Mouse (Mus musculus): ENCODE results near the gene Tpst2. TPM values are rescaled to one million over a fixed set of nuclear protein-coding genes. Genes with fewer than 3 reads are reported as not detected.

Gene Tpst2
- polyA plus RNA-seq, 1 experiment from 2014 or later: 29.0 TPM

- Histone ChIP-seq H3K4me3 (replicated peaks; ENCODE audit: low read length) (peak overlapping the region; percentile 75), H3K27me3 (ENCODE audit: control insufficient read depth, insufficient read depth, low read length) (no peaks in the 10 kb centered on the region), H3K4me2 (replicated peaks) (peak overlapping the region; percentile 82), H3K36me3 (replicated peaks; ENCODE audit: control insufficient read depth, insufficient read depth) (peaks cover 40% of the 10 kb centered on the region), H3K4me1 (replicated peaks; ENCODE audit: control insufficient read depth, insufficient read depth, low read length) (peaks cover 16% of the 10 kb centered on the region), H3K27ac (no peak overlapping the region), H3K9ac (peak overlapping the region; percentile 60), H3K9me3 (ENCODE audit: control insufficient read depth, low read length) (no peaks in the 10 kb centered on the region)
- DNase-seq (ENCODE audit: low spot score): no peak
- 1% methylated on average over 31 of the region's 33 CpGs for WGBS
- ATAC-seq (ENCODE audit: low FRiP score): peak; percentile 65
Observed at GRCm38 (mm10) chr5:112326446-112327009, 50.0 kb downstream of the Tpst2 start.

- no peak overlapping the region for H3K4me3 ChIP-seq (replicated peaks; ENCODE audit: low read length)
- no peak overlapping the region for H3K4me2 ChIP-seq (replicated peaks)
- no peaks in the 10 kb centered on the region for H3K27me3 ChIP-seq (ENCODE audit: control insufficient read depth, insufficient read depth, low read length)
- DNase-seq (ENCODE audit: low spot score) (no peak), ATAC-seq (ENCODE audit: low FRiP score) (no peak)
- no peaks in the 10 kb centered on the region for H3K9me3 ChIP-seq (ENCODE audit: control insufficient read depth, low read length)
- 92% methylated on average over 15 of the region's 15 CpGs for WGBS
- peaks cover 53% of the 10 kb centered on the region for H3K36me3 ChIP-seq (replicated peaks; ENCODE audit: control insufficient read depth, insufficient read depth)
- peaks cover 16% of the 10 kb centered on the region for H3K4me1 ChIP-seq (replicated peaks; ENCODE audit: control insufficient read depth, insufficient read depth, low read length)
- no peak overlapping the region for H3K9ac ChIP-seq
- H3K27ac ChIP-seq: no peak overlapping the region
Observed at GRCm38 (mm10) chr5:112327854-112328253, 51.4 kb downstream of the Tpst2 start.

- Histone ChIP-seq H3K9me3 (ENCODE audit: control insufficient read depth, low read length) (no peaks in the 10 kb centered on the region), H3K4me2 (replicated peaks) (no peak overlapping the region), H3K27me3 (ENCODE audit: control insufficient read depth, insufficient read depth, low read length) (no peaks in the 10 kb centered on the region), H3K9ac (no peak overlapping the region), H3K4me3 (replicated peaks; ENCODE audit: low read length) (no peak overlapping the region), H3K4me1 (replicated peaks; ENCODE audit: control insufficient read depth, insufficient read depth, low read length) (peaks cover 15% of the 10 kb centered on the region), H3K27ac (no peak overlapping the region), H3K36me3 (replicated peaks; ENCODE audit: control insufficient read depth, insufficient read depth) (peaks cover 75% of the 10 kb centered on the region)
- no peak for ATAC-seq (ENCODE audit: low FRiP score)
- 93% methylated on average over 14 of the region's 14 CpGs for WGBS
- no peak for DNase-seq (ENCODE audit: low spot score)
Observed at GRCm38 (mm10) chr5:112329805-112330564, 53.5 kb downstream of the Tpst2 start.

GRCm38 (mm10) chr5:112335473-112335872, 59.0 kb downstream of the Tpst2 start:
- H3K9me3 ChIP-seq (ENCODE audit: control insufficient read depth, low read length): no peaks in the 10 kb centered on the region
- WGBS: 27% methylated on average over 2 of the region's 2 CpGs
- DNase-seq (ENCODE audit: low spot score) (peak; percentile 47), ATAC-seq (ENCODE audit: low FRiP score) (no peak)
- peaks cover 92% of the 10 kb centered on the region for H3K36me3 ChIP-seq (replicated peaks; ENCODE audit: control insufficient read depth, insufficient read depth)
- H3K4me2 ChIP-seq (replicated peaks): no peak overlapping the region
- no peak overlapping the region for H3K27ac ChIP-seq
- H3K27me3 ChIP-seq (ENCODE audit: control insufficient read depth, insufficient read depth, low read length): no peaks in the 10 kb centered on the region
- H3K4me1 ChIP-seq (replicated peaks; ENCODE audit: control insufficient read depth, insufficient read depth, low read length): no peaks in the 10 kb centered on the region
- H3K4me3 ChIP-seq (replicated peaks; ENCODE audit: low read length): no peak overlapping the region
- no peak overlapping the region for H3K9ac ChIP-seq

- Histone ChIP-seq H3K36me3 (replicated peaks; ENCODE audit: control insufficient read depth, insufficient read depth) (peaks cover 76% of the 10 kb centered on the region), H3K27me3 (ENCODE audit: control insufficient read depth, insufficient read depth, low read length) (no peaks in the 10 kb centered on the region), H3K9me3 (ENCODE audit: control insufficient read depth, low read length) (no peaks in the 10 kb centered on the region), H3K4me3 (replicated peaks; ENCODE audit: low read length) (no peak overlapping the region), H3K27ac (no peak overlapping the region), H3K9ac (no peak overlapping the region), H3K4me1 (replicated peaks; ENCODE audit: control insufficient read depth, insufficient read depth, low read length) (peaks cover 3% of the 10 kb centered on the region; the same call in 1 of the 2 replicates), H3K4me2 (replicated peaks) (no peak overlapping the region)
- DNase-seq (ENCODE audit: low spot score) (no peak), ATAC-seq (ENCODE audit: low FRiP score) (no peak)
- 96% methylated on average over 22 of the region's 22 CpGs for WGBS
Observed at GRCm38 (mm10) chr5:112337004-112337403, 60.5 kb downstream of the Tpst2 start.

GRCm38 (mm10) chr5:112339215-112339614, 62.7 kb downstream of the Tpst2 start:
- ATAC-seq (ENCODE audit: low FRiP score) (no peak), DNase-seq (ENCODE audit: low spot score) (no peak)
- peaks cover 54% of the 10 kb centered on the region for H3K36me3 ChIP-seq (replicated peaks; ENCODE audit: control insufficient read depth, insufficient read depth)
- no peak overlapping the region for H3K4me3 ChIP-seq (replicated peaks; ENCODE audit: low read length)
- peaks cover 17% of the 10 kb centered on the region; the same call in 1 of the 2 replicates for H3K4me1 ChIP-seq (replicated peaks; ENCODE audit: control insufficient read depth, insufficient read depth, low read length)
- H3K27me3 ChIP-seq (ENCODE audit: control insufficient read depth, insufficient read depth, low read length): no peaks in the 10 kb centered on the region
- no peak overlapping the region for H3K9ac ChIP-seq
- no peak overlapping the region for H3K27ac ChIP-seq
- H3K4me2 ChIP-seq (replicated peaks): no peak overlapping the region
- 77% methylated on average over 7 of the region's 7 CpGs for WGBS
- no peaks in the 10 kb centered on the region for H3K9me3 ChIP-seq (ENCODE audit: control insufficient read depth, low read length)

GRCm38 (mm10) chr5:112342463-112343204, 66.1 kb downstream of the Tpst2 start, which contains the start of the genes Srrd and Hps4:
TSS of gene Srrd (minus strand) at chr5:112343040.
TSS of gene Hps4 (plus strand) at chr5:112343083.
- Histone ChIP-seq H3K4me3 (replicated peaks; ENCODE audit: low read length) (peak within 1 kb of the TSS; percentile 92), H3K4me2 (replicated peaks) (peak within 1 kb of the TSS; percentile 84), H3K9ac (peak within 1 kb of the TSS; percentile 84), H3K4me1 (replicated peaks; ENCODE audit: control insufficient read depth, insufficient read depth, low read length) (peaks cover 37% of the 10 kb centered on the region; the same call in 1 of the 2 replicates), H3K36me3 (replicated peaks; ENCODE audit: control insufficient read depth, insufficient read depth) (peaks cover 40% of the 10 kb centered on the region), H3K27ac (peak within 1 kb of the TSS; percentile 58), H3K27me3 (ENCODE audit: control insufficient read depth, insufficient read depth, low read length) (no peaks in the 10 kb centered on the region), H3K9me3 (ENCODE audit: control insufficient read depth, low read length) (no peaks in the 10 kb centered on the region)
- ATAC-seq (ENCODE audit: low FRiP score): peak; percentile 71
- DNase-seq (ENCODE audit: low spot score): peak; percentile 91
- WGBS: 3% methylated on average over 62 of the region's 64 CpGs

- H3K9me3 ChIP-seq (ENCODE audit: control insufficient read depth, low read length): no peaks in the 10 kb centered on the region
- peak overlapping the region; percentile 92 for H3K4me3 ChIP-seq (replicated peaks; ENCODE audit: low read length)
- H3K27me3 ChIP-seq (ENCODE audit: control insufficient read depth, insufficient read depth, low read length): no peaks in the 10 kb centered on the region
- H3K27ac ChIP-seq: peak overlapping the region; percentile 58
- DNase-seq (ENCODE audit: low spot score) (peak; percentile 56), ATAC-seq (ENCODE audit: low FRiP score) (peak; percentile 75)
- peaks cover 40% of the 10 kb centered on the region for H3K36me3 ChIP-seq (replicated peaks; ENCODE audit: control insufficient read depth, insufficient read depth)
- peak overlapping the region; percentile 84 for H3K9ac ChIP-seq
- WGBS: under 1% methylated on average over 18 of the region's 24 CpGs
- peaks cover 37% of the 10 kb centered on the region; the same call in 1 of the 2 replicates for H3K4me1 ChIP-seq (replicated peaks; ENCODE audit: control insufficient read depth, insufficient read depth, low read length)
- peak overlapping the region; percentile 84 for H3K4me2 ChIP-seq (replicated peaks)
Observed at GRCm38 (mm10) chr5:112343205-112343595, 66.7 kb downstream of the Tpst2 start.

Measured in hindbrain, embryonic 14.5 days (tissue).